Mouse (Mus musculus) liver, embryonic 15.5 days (tissue): Measurements from ENCODE around the gene Gm26620. TPM values are rescaled to one million over a fixed set of nuclear protein-coding genes. Genes with fewer than 3 reads are reported as not detected.

ENCODE experiments used
- ATAC-seq: fragments of 200-750 bp; cut with Nextera tagmentation; 2 replicates; pipeline ENCODE4 v1.8.0; 2017; ENCODE audit warnings: moderate number of reproducible peaks, mild to moderate bottlenecking, moderate library complexity; ENCODE audit not compliant: insufficient read depth
- H3K27ac ChIP-seq: fragments of 300-500 bp; sonication (generic); replicated peaks from 2 replicates; pipeline ENCODE4 v1.5.1; 2015; ENCODE audit warnings: mild to moderate bottlenecking, inconsistent platforms
- H3K27me3 ChIP-seq: fragments of 300-500 bp; sonication (generic); 2 replicates; pipeline ENCODE4 v1.6.1; 2015; ENCODE audit warnings: mild to moderate bottlenecking, inconsistent platforms
- H3K36me3 ChIP-seq: fragments of 300-500 bp; sonication (generic); replicated peaks from 2 replicates; pipeline ENCODE4 v1.6.1; 2015; ENCODE audit warnings: moderate library complexity, mild to moderate bottlenecking, inconsistent platforms
- H3K4me1 ChIP-seq: fragments of 300-500 bp; sonication (generic); replicated peaks from 2 replicates; pipeline ENCODE4 v1.6.1; 2015; ENCODE audit warnings: inconsistent platforms
- H3K4me2 ChIP-seq: fragments of 300-500 bp; sonication (generic); 2 replicates; pipeline ENCODE4 v1.6.1; 2015; ENCODE audit warnings: moderate library complexity, mild to moderate bottlenecking, inconsistent platforms
- H3K4me3 ChIP-seq: fragments of 300-500 bp; sonication (generic); replicated peaks from 2 replicates; pipeline ENCODE4 v1.5.1; 2015; ENCODE audit warnings: mild to moderate bottlenecking, inconsistent platforms
- H3K9ac ChIP-seq: fragments of 300-500 bp; sonication (generic); 2 replicates; pipeline ENCODE4 v1.6.1; 2015; ENCODE audit warnings: moderate library complexity, mild to moderate bottlenecking, inconsistent platforms
- H3K9me3 ChIP-seq: fragments of 300-500 bp; sonication (generic); replicated peaks from 2 replicates; pipeline ENCODE4 v1.6.1; 2016; ENCODE audit warnings: inconsistent platforms
- WGBS: fragments of 180-500 bp; shearing (Covaris S2); methylation state at CpG from one replicate; pipeline ENCODE4 v1.1.7; 2015; ENCODE audit warnings: mixed read lengths; ENCODE audit not compliant: insufficient replicate concordance; 5-methylcytosine and 5-hydroxymethylcytosine counted together
- polyA plus RNA-seq: library from polyadenylated mRNA; unstranded; fragments of >200 nt; fragmentation: Nextera tagmentation; extraction: Ambion mirVana; gene quantifications from 2 replicates; pipeline ENCODE4 v1.2.1, GENCODE M21; 2015

Gene Gm26620
- polyA plus RNA-seq: 0.30 TPM in 1 of 2 replicates, not detected in the other

DNA sequence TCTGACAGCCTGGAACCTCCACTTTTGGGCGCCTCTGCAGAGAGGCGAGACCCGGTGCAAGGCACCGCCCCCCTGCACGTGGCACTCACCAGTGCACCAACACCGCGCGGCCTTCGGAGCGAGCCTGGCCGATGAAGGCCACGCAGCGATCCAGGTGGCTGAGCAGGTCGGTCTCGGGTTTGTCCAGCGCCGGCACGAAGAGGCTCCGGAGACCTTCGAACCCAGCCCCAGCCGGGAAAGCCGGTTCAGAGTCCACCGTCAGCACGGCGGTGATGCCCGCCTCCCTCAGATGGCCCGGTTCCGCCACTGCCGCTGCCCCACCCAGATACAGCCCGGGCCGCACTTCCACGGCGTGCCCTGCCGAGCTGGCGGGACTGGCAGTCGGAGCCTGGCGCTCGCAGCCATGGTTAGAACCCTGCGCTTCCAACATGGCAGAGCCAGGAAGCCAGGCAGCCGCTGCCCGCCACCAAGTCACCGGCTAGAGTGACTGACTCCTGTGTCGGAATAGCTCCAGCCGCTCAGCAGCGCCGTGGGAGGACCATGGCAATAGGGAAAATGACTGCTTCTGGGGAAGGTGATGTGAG lies at the start of gene Gm26620, which contains the start of gene Dusp12:
Gene Gm26620 (plus strand): TSS at position 88 of the 584 bp plus-strand sequence.
Gene Dusp12 (minus strand): TSS at position 563 of the 584 bp plus-strand sequence.
- H3K27me3 ChIP-seq: no peaks in the 10 kb centered on the region

DNA sequence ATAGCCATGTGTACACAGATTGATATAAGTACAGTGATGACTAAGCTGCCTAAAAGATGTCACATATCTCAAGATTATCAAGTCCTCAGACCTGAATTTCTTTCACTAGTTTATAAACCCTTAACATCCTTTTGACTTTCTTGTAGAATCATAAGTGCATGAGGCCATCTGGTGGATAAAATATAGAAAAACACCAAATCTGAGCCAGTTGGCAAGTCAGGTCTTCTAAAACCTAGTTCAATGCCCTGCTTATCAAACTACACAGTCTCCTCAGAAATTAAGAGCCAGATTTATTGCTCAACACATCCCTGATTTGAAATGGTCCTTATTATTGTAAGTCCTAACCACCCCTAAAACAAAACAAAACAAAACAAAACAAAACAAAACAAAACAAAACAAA lies 45.2 kb upstream of the Gm26620 start:
- H3K36me3 ChIP-seq: peaks cover 48% of the 10 kb centered on the region
- H3K9me3 ChIP-seq: no peaks in the 10 kb centered on the region
- H3K27me3 ChIP-seq: no peaks in the 10 kb centered on the region
- no peak overlapping the region for H3K4me3 ChIP-seq
- no peak overlapping the region for H3K4me2 ChIP-seq
- H3K27ac ChIP-seq: no peak overlapping the region
- ATAC-seq: no peak
- H3K4me1 ChIP-seq: peaks cover 6% of the 10 kb centered on the region
- H3K9ac ChIP-seq: no peak overlapping the region

More for the DNA sequence above, at the start of gene Gm26620, which contains the start of gene Dusp12:
- peak within 1 kb of the TSS; percentile 87 for H3K4me2 ChIP-seq
- H3K36me3 ChIP-seq: peaks cover 8% of the 10 kb centered on the region
- H3K27ac ChIP-seq: peak within 1 kb of the TSS; percentile 64
- peak; percentile 86 for ATAC-seq
- H3K9me3 ChIP-seq: no peaks in the 10 kb centered on the region
- peak within 1 kb of the TSS; percentile 71 for H3K4me3 ChIP-seq
- H3K9ac ChIP-seq: peak within 1 kb of the TSS; percentile 58
- WGBS: under 1% methylated on average over 46 of the region's 46 CpGs
- H3K4me1 ChIP-seq: peaks cover 29% of the 10 kb centered on the region

- H3K36me3 ChIP-seq: peaks cover 26% of the 10 kb centered on the region
- H3K27me3 ChIP-seq: no peaks in the 10 kb centered on the region
- 57% methylated on average over 8 of the region's 8 CpGs for WGBS
- H3K9me3 ChIP-seq: no peaks in the 10 kb centered on the region
- no peak for ATAC-seq
- H3K4me2 ChIP-seq: no peak overlapping the region
- no peak overlapping the region for H3K27ac ChIP-seq
- no peak overlapping the region for H3K9ac ChIP-seq
- H3K4me3 ChIP-seq: no peak overlapping the region
- peaks cover 28% of the 10 kb centered on the region for H3K4me1 ChIP-seq
These were observed 40.5 kb upstream of the Gm26620 start for GRCm38 (mm10) chr1:170844380-170844779.

- peak overlapping the region; percentile 65 for H3K4me2 ChIP-seq
- H3K9ac ChIP-seq: peak overlapping the region; percentile 40
- ATAC-seq: peak; percentile 92
- H3K36me3 ChIP-seq: peaks cover 29% of the 10 kb centered on the region
- WGBS: 10% methylated on average over 10 of the region's 10 CpGs
- H3K27me3 ChIP-seq: no peaks in the 10 kb centered on the region
- no peaks in the 10 kb centered on the region for H3K9me3 ChIP-seq
- H3K4me1 ChIP-seq: peaks cover 36% of the 10 kb centered on the region
- H3K27ac ChIP-seq: peak overlapping the region; percentile 86
- peak overlapping the region; percentile 36 for H3K4me3 ChIP-seq
These were observed 39.2 kb upstream of the Gm26620 start for GRCm38 (mm10) chr1:170845448-170846307.

DNA sequence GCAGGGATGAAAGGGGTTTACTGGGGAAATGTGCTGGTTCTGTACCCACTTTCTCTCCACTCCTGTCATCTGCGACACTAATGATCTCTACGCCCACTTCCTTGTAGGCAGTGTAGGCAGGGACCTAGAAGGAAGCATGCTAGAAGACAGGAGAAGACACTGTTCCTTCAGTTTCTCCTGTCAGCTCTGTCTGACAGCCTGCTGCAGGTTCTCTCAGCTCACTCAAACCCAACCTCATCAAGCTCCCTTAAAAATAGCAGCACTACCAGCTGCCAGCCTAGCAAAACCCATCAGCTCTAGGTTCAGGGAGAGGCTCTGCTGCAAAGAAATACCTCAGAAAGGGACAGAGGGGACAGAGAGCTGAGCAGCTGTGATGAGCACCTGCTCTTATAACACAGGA lies 34.9 kb upstream of the Gm26620 start:
- no peaks in the 10 kb centered on the region for H3K27me3 ChIP-seq
- H3K4me2 ChIP-seq: no peak overlapping the region
- peaks cover 52% of the 10 kb centered on the region for H3K4me1 ChIP-seq
- no peak overlapping the region for H3K4me3 ChIP-seq
- WGBS: 87% methylated on average over 2 of the region's 2 CpGs
- H3K27ac ChIP-seq: no peak overlapping the region
- H3K9ac ChIP-seq: no peak overlapping the region
- H3K9me3 ChIP-seq: no peaks in the 10 kb centered on the region
- ATAC-seq: no peak
- peaks cover 38% of the 10 kb centered on the region for H3K36me3 ChIP-seq

DNA sequence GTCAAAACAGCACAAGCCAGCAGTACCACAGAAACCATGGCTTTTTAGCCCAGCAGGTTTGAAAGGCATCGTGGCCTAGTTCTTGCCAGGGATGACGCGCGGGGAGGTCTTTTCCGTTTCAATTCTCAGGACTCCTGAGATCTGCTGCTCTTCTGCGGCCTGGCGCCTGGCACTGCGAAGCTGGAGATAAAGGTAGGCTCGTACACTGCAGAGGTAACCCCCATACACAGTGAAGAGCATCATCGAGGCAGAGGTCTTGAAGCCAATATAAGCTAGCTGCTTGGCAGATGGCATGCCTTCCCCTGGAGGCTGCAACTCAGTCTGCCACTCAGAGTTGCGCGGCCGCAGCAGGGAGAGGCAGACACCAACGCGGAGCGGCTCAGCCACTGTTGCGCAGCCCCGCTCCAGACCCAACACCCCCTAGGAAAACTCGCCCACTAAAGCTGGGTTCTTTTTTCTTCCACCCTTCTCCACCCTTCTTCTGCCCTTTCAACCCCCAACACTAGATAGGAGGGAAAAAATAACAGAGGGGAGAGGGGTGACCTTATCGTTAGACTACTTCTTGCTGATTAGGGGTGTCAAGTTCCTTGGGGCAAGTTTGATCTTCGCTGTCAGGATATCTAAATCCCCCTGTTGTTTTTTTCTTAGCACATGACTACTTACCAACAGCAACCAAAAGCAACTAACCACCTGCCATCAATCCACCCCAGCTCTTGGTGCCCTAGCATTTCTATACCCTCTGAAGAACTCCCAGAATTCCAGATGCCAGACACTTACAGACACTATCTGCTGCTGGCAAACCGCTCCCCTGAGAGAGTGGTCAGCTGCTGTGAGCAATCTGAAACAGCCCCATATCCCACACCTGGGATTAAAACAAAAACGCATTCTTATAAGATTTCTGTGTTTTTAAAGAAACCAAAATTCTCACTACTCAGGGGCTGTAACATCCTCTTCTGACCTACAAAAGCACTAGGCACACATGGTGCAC lies 33.9 kb upstream of the Gm26620 start:
- H3K4me1 ChIP-seq: peaks cover 52% of the 10 kb centered on the region
- peaks cover 38% of the 10 kb centered on the region for H3K36me3 ChIP-seq
- no peak overlapping the region for H3K4me3 ChIP-seq
- 66% methylated on average over 23 of the region's 23 CpGs for WGBS
- H3K4me2 ChIP-seq: no peak overlapping the region; the same call in 1 of the 2 replicates
- 0 out of 2 replicates have a peak overlapping the region, but pooled peaks have one; percentile 8 for H3K9ac ChIP-seq
- H3K27me3 ChIP-seq: no peaks in the 10 kb centered on the region
- ATAC-seq: 0 out of 2 replicates have a peak, but pooled peaks have one; percentile 14
- H3K9me3 ChIP-seq: no peaks in the 10 kb centered on the region
- peak overlapping the region; percentile 19; the same call in 1 of the 2 replicates for H3K27ac ChIP-seq

DNA sequence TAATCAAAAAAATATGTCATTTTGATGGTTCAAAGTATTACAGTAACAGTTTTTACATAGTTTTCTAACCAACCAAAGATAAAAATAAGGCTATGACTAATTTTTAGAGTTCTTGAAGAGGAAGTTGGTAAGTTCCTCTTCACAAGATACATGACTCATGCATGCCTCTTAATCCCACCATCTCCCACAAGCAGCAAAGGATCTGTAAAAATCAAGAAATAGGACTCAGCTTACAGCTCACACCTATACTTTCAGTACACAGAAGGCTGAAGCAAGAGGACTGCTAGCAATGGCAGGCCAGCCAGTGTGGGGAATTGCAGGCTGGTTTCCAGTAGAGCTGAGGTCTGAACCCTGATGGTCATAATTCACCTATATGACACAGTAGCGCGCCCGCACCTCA lies 31.3 kb upstream of the Gm26620 start:
- H3K4me2 ChIP-seq: no peak overlapping the region; the same call in 1 of the 2 replicates
- H3K4me1 ChIP-seq: peaks cover 68% of the 10 kb centered on the region
- peaks cover 33% of the 10 kb centered on the region for H3K36me3 ChIP-seq
- WGBS: 74% methylated on average over 3 of the region's 3 CpGs
- ATAC-seq: no peak
- no peaks in the 10 kb centered on the region for H3K9me3 ChIP-seq
- no peak overlapping the region for H3K9ac ChIP-seq
- no peak overlapping the region for H3K4me3 ChIP-seq
- no peaks in the 10 kb centered on the region for H3K27me3 ChIP-seq
- H3K27ac ChIP-seq: peak overlapping the region; percentile 45; the same call in 1 of the 2 replicates

DNA sequence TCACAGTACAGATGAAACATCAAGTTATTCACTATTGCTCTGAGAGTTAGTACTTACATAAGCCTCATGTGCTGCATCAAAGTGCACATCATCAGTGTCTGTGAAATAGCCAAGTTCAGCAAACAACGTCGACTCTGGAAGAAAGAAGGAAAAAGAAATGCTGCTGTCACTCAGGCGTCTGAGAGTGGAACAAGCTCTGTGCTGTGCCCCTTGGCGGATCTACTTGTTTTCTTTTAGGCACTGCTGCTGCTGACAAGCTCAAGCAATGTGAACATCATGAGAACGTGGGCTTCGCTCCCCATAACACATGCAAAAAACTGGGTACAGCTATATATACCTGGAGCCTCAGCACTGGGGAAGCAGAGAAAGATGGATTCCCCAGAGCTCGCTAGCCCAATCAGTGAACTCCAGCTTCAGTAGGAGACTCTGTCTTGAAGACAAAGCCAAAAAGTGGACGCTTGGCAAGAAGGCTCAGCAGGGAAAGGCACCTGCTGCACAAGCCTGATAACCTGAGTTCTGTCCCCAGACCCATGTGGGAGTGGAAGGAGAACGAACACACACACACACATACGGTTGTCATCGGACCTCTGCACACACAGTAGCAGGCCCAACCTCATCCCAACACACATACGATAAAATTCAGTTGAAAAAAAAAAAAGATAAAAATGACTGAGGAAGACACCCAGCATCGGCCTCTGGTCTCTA lies 29.7 kb upstream of the Gm26620 start:
- Histone ChIP-seq H3K9me3 (no peaks in the 10 kb centered on the region), H3K36me3 (peaks cover 26% of the 10 kb centered on the region), H3K27me3 (no peaks in the 10 kb centered on the region), H3K9ac (no peak overlapping the region), H3K27ac (peak overlapping the region; percentile 74), H3K4me2 (peak overlapping the region; percentile 44), H3K4me1 (peaks cover 67% of the 10 kb centered on the region), H3K4me3 (no peak overlapping the region)
- peak; percentile 88 for ATAC-seq
- 40% methylated on average over 13 of the region's 13 CpGs for WGBS

- no peak overlapping the region for H3K4me3 ChIP-seq
- no peak overlapping the region for H3K27ac ChIP-seq
- ATAC-seq: no peak
- no peak overlapping the region for H3K4me2 ChIP-seq
- H3K36me3 ChIP-seq: peaks cover 13% of the 10 kb centered on the region
- WGBS: 78% methylated on average over 2 of the region's 2 CpGs
- H3K4me1 ChIP-seq: peaks cover 73% of the 10 kb centered on the region
- H3K9me3 ChIP-seq: no peaks in the 10 kb centered on the region
- H3K9ac ChIP-seq: no peak overlapping the region
- H3K27me3 ChIP-seq: no peaks in the 10 kb centered on the region
These were observed 27.5 kb upstream of the Gm26620 start for GRCm38 (mm10) chr1:170857369-170857768.

DNA sequence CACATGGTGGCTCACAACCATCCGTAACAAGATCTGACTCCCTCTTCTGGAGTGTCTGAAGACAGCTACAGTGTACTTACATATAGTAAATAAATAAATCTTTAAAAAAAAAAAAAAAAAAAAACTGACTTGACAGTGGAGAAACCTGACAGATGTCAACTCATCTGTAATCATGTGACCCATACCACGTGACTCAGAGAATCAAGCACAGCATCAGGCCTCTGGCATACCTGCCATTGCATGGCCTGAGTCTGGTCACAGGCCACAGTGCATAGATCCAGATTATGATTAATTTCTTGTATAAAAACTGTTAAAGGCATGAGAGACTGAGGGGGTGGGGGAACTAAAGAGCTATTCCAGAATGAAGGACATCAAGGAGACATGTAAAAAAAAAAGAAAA lies 26.0 kb upstream of the Gm26620 start:
- Histone ChIP-seq H3K9me3 (no peaks in the 10 kb centered on the region), H3K27me3 (no peaks in the 10 kb centered on the region), H3K36me3 (peaks cover 4% of the 10 kb centered on the region), H3K4me1 (peaks cover 80% of the 10 kb centered on the region), H3K9ac (no peak overlapping the region), H3K27ac (no peak overlapping the region), H3K4me2 (no peak overlapping the region), H3K4me3 (no peak overlapping the region)
- no peak for ATAC-seq
- WGBS: 59% methylated on average over 2 of the region's 2 CpGs
